Mouse (Mus musculus) heart, embryonic 16.5 days (tissue): ENCODE results near the gene Pcsk6. TPM values are rescaled to one million over a fixed set of nuclear protein-coding genes. Genes with fewer than 3 reads are reported as not detected.

Experiments used
- ATAC-seq: fragments of 200-750 bp; cut with Nextera tagmentation; replicated peaks from 2 replicates; pipeline ENCODE4 v1.8.0; 2017; ENCODE audit warnings: moderate number of reproducible peaks; ENCODE audit not compliant: insufficient read depth, low FRiP score; ENCODE audit errors: extremely low read depth
- H3K27ac ChIP-seq: fragments of 300-500 bp; sonication (generic); 2 replicates; pipeline ENCODE4 v1.5.1; 2014; ENCODE audit warnings: mild to moderate bottlenecking, low read length, control low read depth, moderate library complexity
- H3K27me3 ChIP-seq: fragments of 300-500 bp; sonication (generic); 2 replicates; pipeline ENCODE4 v1.6.1; 2014; ENCODE audit warnings: low read length, mixed read lengths; ENCODE audit not compliant: control insufficient read depth, insufficient read depth
- H3K36me3 ChIP-seq: fragments of 300-500 bp; sonication (generic); 2 replicates; pipeline ENCODE4 v1.6.1; 2014; ENCODE audit not compliant: control insufficient read depth, insufficient read depth
- H3K4me1 ChIP-seq: fragments of 300-500 bp; sonication (generic); 2 replicates; pipeline ENCODE4 v1.6.1; 2014; ENCODE audit warnings: low read length, mixed read lengths; ENCODE audit not compliant: control insufficient read depth, insufficient read depth
- H3K4me2 ChIP-seq: fragments of 300-500 bp; sonication (generic); 2 replicates; pipeline ENCODE4 v1.6.1; 2014; ENCODE audit warnings: low read depth, mild to moderate bottlenecking, control low read depth, low read length
- H3K4me3 ChIP-seq: fragments of 300-500 bp; sonication (generic); 2 replicates; pipeline ENCODE4 v1.5.1; 2014; ENCODE audit warnings: mild to moderate bottlenecking, control low read depth, low read length
- H3K9ac ChIP-seq: fragments of 300-500 bp; sonication (generic); 2 replicates; pipeline ENCODE4 v1.6.1; 2014; ENCODE audit warnings: low read length, control low read depth
- H3K9me3 ChIP-seq: fragments of 300-500 bp; sonication (generic); replicated peaks from 2 replicates; pipeline ENCODE4 v1.6.1; 2016; ENCODE audit warnings: low read length; ENCODE audit not compliant: control insufficient read depth
- WGBS: fragments of 180-500 bp; shearing (Covaris S2); extraction: QIAGEN DNeasy Blood & Tissue Kit; methylation state at CpG from one replicate; pipeline ENCODE4 v1.1.7; 2014; 5-methylcytosine and 5-hydroxymethylcytosine counted together
- polyA plus RNA-seq: library from polyadenylated mRNA; unstranded; fragments of >200 nt; fragmentation: Nextera tagmentation; extraction: Ambion mirVana; gene quantifications from 2 replicates; pipeline ENCODE4 v1.2.1, GENCODE M21; 2015

Pcsk6 gene
- polyA plus RNA-seq, 1 experiment from 2014 or later, result 1.1 TPM

DNA sequence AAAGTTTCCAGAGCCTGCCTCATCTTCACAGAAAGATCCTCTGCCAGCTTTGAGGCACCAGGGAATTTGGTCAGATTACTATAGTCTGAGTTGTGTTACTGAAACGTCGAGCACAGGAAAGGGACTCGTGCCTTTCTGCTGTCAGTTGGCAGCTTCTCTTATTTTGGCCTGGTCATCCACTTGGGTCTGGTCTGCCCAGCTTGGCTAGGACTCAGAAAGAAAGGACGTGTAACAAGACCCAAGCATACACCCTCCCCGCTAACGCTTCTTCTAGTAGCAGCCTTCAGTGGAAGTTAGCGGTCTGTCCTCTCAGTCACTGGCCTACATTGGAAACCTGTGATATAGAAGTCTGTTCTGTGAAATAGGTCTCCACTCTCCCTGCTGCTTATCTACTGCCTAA lies 223.0 kb downstream of the Pcsk6 start:
- no peak overlapping the region for H3K4me3 ChIP-seq
- WGBS, result 70% methylated on average over 7 of the region's 7 CpGs

DNA sequence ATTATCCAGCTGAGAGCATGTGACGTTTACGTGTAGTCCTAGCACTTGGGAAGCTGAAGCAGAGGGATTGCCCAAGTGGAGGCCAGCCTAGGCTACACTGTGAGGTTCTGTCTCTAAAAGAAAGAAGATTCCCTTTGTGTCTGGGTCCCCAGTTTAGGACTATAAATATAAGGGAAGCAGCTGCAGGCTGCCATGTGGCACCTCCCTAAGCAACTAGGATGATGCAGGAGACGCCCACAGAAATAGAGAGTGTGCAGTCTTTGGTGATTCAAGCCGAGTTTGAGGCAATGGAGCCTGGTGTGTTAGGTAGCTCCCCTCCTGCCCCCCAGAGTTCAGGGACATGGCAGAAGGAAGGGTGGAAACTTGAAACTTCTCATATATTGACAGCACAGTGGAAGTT lies 226.1 kb downstream of the Pcsk6 start:
- WGBS, result 85% methylated on average over 4 of the region's 4 CpGs
- Histone ChIP-seq H3K4me3 (no peak overlapping the region), H3K4me2 (no peak overlapping the region), H3K27ac (no peak overlapping the region), H3K36me3 (peaks cover 67% of the 10 kb centered on the region), H3K9ac (no peak overlapping the region), H3K4me1 (no peaks in the 10 kb centered on the region), H3K27me3 (no peaks in the 10 kb centered on the region), H3K9me3 (no peaks in the 10 kb centered on the region)
- no peak for ATAC-seq

More for the DNA sequence above, 223.0 kb downstream of the Pcsk6 start:
- no peak for ATAC-seq
- no peak overlapping the region for H3K4me2 ChIP-seq
- H3K36me3 ChIP-seq, result peaks cover 60% of the 10 kb centered on the region
- peaks cover 8% of the 10 kb centered on the region for H3K4me1 ChIP-seq
- no peak overlapping the region for H3K9ac ChIP-seq
- H3K9me3 ChIP-seq, result no peaks in the 10 kb centered on the region
- no peaks in the 10 kb centered on the region for H3K27me3 ChIP-seq
- H3K27ac ChIP-seq, result no peak overlapping the region

DNA sequence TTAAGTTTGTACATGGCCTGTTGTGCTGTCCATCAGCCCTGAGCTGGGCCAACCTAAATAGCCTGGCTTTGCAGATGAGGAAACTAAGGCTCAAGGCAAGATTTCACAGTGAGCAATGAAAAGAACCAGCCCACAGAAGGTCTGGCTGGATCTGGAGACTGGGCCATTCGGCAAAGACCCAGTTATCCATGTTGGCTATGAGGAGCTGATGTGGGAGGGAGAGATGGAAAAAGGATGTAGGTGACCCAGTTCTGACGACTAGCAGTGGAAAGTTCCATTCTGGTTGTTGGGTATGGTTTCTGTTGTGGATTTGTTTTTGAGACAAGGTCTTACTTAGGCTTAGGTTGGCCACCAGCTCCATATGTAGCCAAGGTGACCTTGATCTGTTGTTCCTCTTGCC lies 226.5 kb downstream of the Pcsk6 start:
- no peak for ATAC-seq
- Histone ChIP-seq H3K9ac (no peak overlapping the region), H3K4me3 (no peak overlapping the region), H3K36me3 (peaks cover 65% of the 10 kb centered on the region), H3K4me1 (no peaks in the 10 kb centered on the region), H3K9me3 (no peaks in the 10 kb centered on the region), H3K4me2 (no peak overlapping the region), H3K27me3 (no peaks in the 10 kb centered on the region), H3K27ac (no peak overlapping the region)
- 81% methylated on average over 2 of the region's 2 CpGs for WGBS

DNA sequence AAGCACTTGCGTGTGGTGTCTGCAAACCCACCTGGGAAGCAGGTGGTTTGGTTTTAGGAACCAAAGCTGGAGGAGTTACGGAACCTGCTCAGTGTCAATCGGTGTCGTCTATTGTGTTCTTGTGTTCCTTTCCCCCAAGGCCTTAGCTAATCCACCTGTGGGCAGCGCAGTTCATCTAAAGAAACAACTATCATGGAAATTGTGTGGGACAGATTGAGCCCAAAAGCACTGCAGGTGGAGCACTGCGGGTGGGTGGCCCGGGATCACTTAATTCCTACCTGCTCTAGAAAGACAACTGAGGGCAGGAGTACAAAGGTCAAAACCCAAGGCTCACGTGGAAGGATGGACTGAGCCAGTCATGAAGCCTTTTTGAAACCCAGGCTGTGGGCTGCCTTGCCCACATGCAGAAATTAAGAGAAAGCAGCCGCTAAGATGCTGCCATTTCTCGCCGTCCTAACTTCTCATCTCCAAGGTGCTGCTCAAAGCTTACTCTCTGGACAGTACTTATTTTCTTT lies 229.2 kb downstream of the Pcsk6 start:
- H3K36me3 ChIP-seq, result peaks cover 45% of the 10 kb centered on the region
- no peak overlapping the region for H3K27ac ChIP-seq
- 87% methylated on average over 11 of the region's 11 CpGs for WGBS
- no peak for ATAC-seq
- no peaks in the 10 kb centered on the region for H3K4me1 ChIP-seq
- no peak overlapping the region for H3K9ac ChIP-seq
- H3K4me3 ChIP-seq, result no peak overlapping the region
- no peak overlapping the region for H3K4me2 ChIP-seq
- no peaks in the 10 kb centered on the region for H3K27me3 ChIP-seq
- no peaks in the 10 kb centered on the region for H3K9me3 ChIP-seq

DNA sequence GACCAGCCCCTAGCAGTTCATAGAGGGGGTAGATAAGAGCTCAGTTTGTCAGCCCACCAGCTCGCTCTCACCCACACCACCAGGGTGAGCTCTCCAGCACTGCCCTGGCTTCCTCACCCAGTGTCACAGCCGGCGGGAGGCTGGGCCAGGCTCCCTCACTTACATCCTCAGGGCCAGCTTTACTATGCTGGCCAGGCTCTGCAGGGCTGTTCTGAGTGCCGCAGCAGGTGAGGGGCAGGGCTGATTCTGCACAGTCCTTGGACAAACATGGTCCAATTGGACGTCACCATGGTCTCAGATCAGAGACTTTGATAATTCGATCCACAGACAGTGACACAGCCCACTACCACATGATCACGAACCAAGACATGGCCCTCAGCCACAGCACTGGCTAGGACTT lies 230.0 kb downstream of the Pcsk6 start:
- Histone ChIP-seq H3K27me3 (no peaks in the 10 kb centered on the region), H3K27ac (no peak overlapping the region), H3K4me2 (no peak overlapping the region), H3K9ac (no peak overlapping the region), H3K9me3 (no peaks in the 10 kb centered on the region), H3K36me3 (peaks cover 41% of the 10 kb centered on the region), H3K4me3 (no peak overlapping the region), H3K4me1 (no peaks in the 10 kb centered on the region)
- ATAC-seq, result no peak
- 76% methylated on average over 7 of the region's 7 CpGs for WGBS

DNA sequence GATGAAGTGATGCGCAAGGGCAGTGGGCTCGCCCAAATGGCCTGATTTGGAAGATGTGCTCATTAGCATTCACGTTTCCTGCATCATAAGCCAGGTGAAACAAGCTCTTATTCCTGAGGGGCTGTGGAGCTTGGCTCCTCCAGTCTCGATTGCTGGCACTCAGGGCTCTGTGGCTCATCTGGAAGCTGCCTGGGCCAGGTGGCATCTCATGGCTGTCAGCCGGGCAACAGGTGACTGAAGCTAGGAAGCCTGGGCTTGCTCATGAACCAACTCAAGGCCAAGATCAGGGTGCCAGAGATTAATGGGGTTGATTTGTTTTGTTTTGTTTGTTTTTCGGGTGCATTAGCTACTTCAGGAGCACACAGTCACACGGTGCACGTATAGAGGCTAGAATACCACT lies 231.1 kb downstream of the Pcsk6 start:
- no peaks in the 10 kb centered on the region for H3K27me3 ChIP-seq
- H3K4me1 ChIP-seq, result no peaks in the 10 kb centered on the region
- no peak overlapping the region for H3K9ac ChIP-seq
- no peaks in the 10 kb centered on the region for H3K9me3 ChIP-seq
- no peak overlapping the region for H3K4me3 ChIP-seq
- WGBS, result 85% methylated on average over 8 of the region's 8 CpGs
- H3K27ac ChIP-seq, result no peak overlapping the region
- H3K36me3 ChIP-seq, result peaks cover 32% of the 10 kb centered on the region
- ATAC-seq, result no peak
- H3K4me2 ChIP-seq, result no peak overlapping the region

DNA sequence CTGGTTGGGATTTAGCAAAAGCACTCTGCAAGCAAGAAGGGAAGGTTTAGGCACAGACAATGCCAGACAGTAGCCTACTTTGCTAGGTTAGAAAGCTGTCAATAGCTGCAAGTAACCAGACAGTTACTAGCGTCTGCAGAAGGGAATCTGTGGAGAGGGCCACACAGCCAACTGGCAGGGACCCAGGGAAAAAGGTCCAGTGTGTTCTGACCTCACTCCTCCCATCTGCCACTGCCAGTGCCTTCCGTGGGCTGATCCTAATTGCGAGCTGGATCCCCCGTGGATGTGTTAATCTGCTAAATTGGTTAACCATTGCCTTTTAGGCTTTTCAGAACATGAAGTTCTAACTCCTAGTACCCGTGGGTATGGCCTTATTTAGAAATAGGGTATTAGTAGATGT lies 232.6 kb downstream of the Pcsk6 start:
- no peak overlapping the region for H3K27ac ChIP-seq
- ATAC-seq, result no peak
- H3K36me3 ChIP-seq, result peaks cover 17% of the 10 kb centered on the region
- no peak overlapping the region for H3K9ac ChIP-seq
- no peaks in the 10 kb centered on the region for H3K4me1 ChIP-seq
- 69% methylated on average over 5 of the region's 5 CpGs for WGBS
- H3K27me3 ChIP-seq, result no peaks in the 10 kb centered on the region
- H3K4me3 ChIP-seq, result no peak overlapping the region
- no peaks in the 10 kb centered on the region for H3K9me3 ChIP-seq
- no peak overlapping the region for H3K4me2 ChIP-seq

DNA sequence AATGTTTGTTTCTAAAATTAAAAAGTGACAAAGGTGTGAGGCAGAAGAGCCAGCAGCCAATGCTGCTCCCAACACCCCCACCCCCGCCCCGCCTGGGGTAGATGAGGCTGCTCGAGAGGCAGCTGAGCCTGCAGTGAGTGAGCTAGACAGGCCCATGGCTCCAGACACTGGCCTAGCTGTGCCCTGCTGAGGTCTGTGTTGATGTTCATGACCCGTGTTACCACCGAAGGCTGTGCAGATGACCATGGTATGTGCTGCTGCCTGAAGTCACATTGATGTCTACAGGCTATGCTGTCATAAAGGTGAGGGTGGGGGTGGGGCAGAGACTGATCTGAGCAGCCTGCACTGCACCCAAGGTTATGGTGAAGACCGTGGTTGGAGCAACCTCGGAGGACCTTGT lies 237.3 kb downstream of the Pcsk6 start:
- Histone ChIP-seq H3K4me2 (no peak overlapping the region), H3K36me3 (no peaks in the 10 kb centered on the region), H3K9ac (no peak overlapping the region), H3K4me1 (no peaks in the 10 kb centered on the region), H3K27me3 (no peaks in the 10 kb centered on the region), H3K4me3 (no peak overlapping the region), H3K9me3 (no peaks in the 10 kb centered on the region), H3K27ac (no peak overlapping the region)
- WGBS, result 81% methylated on average over 7 of the region's 7 CpGs
- no peak for ATAC-seq
